Mouse (Mus musculus) layer of hippocampus, postnatal 36 days (tissue): ENCODE results near the gene Prkaa2. TPM values are rescaled to one million over a fixed set of nuclear protein-coding genes. Genes with fewer than 3 reads are reported as not detected.
A peak's percentile ranks its signal among the peaks of the same experiment; 100 is the strongest.
"Not testable (repeated sequence)": the region's sequence is repeated elsewhere in the genome, so short reads cannot be mapped to it uniquely, and the experiment has no call there.

Experiments used
- DNase-seq, 2 experiments: peaks; one replicate each; pipeline ENCODE4 v3.0.0; 2022
- total RNA-seq, 2 experiments: library from RNA; stranded (reverse); gene quantifications; 2 replicates each; pipeline ENCODE4 v1.2.3; 2021

The Prkaa2 gene
- total RNA-seq, 2 experiments from 2014 or later = 17.0 to 17.8 TPM

GRCm38 (mm10) chr4:105015496-105015895 is 94.2 kb downstream of the Prkaa2 start:
- DNase-seq = no peak

GRCm38 (mm10) chr4:105013718-105014117 is 96.0 kb downstream of the Prkaa2 start:
- no peak for DNase-seq

GRCm38 (mm10) chr4:105007360-105008018 is 102.2 kb downstream of the Prkaa2 start:
- no peak for DNase-seq

GRCm38 (mm10) chr4:105004649-105005048 is 105.0 kb downstream of the Prkaa2 start:
- not testable (repeated sequence) for DNase-seq

GRCm38 (mm10) chr4:105004135-105004534 is 105.6 kb downstream of the Prkaa2 start:
- DNase-seq = no peak

GRCm38 (mm10) chr4:105001736-105002135 is 108.0 kb downstream of the Prkaa2 start:
- no peak for DNase-seq

GRCm38 (mm10) chr4:104999702-105000101 is 110.0 kb downstream of the Prkaa2 start:
- no peak for DNase-seq

- DNase-seq = no peak
These were observed 116.4 kb downstream of the Prkaa2 start for GRCm38 (mm10) chr4:104993140-104993874.

GRCm38 (mm10) chr4:104992271-104992670 is 117.4 kb downstream of the Prkaa2 start:
- no peak for DNase-seq

GRCm38 (mm10) chr4:104990686-104991085 is 119.0 kb downstream of the Prkaa2 start:
- no peak for DNase-seq

- peak; percentile 33 to 56 for DNase-seq
These were observed 119.7 kb downstream of the Prkaa2 start for GRCm38 (mm10) chr4:104990016-104990415.

- DNase-seq = no peak
These were observed 121.0 kb downstream of the Prkaa2 start for GRCm38 (mm10) chr4:104988709-104989108.

GRCm38 (mm10) chr4:104988102-104988501 is 121.6 kb downstream of the Prkaa2 start:
- no peak for DNase-seq

GRCm38 (mm10) chr4:104987631-104988030 is 122.1 kb downstream of the Prkaa2 start:
- no peak for DNase-seq

- DNase-seq = no peak
These were observed 123.6 kb downstream of the Prkaa2 start for GRCm38 (mm10) chr4:104985960-104986632.

Other genes with a start within 250 kb of the Prkaa2 start
- not detected for gene C8a, start 233.5 kb downstream of the Prkaa2 start, total RNA-seq
- 1 to 10 TPM; 2.4 to 2.5 TPM for gene Fyb2, start 196.4 kb downstream of the Prkaa2 start, total RNA-seq
- 100 to 1,000 TPM; 185 to 202 TPM for gene Plpp3, start 47.5 kb upstream of the Prkaa2 start, total RNA-seq